Mouse (Mus musculus): Measurements from ENCODE around the gene Isoc2a.
"Not testable (repeated sequence)": the region's sequence is repeated elsewhere in the genome, so short reads cannot be mapped to it uniquely, and the experiment has no call there.

Isoc2a gene

GRCm38 (mm10) chr7:4865579-4866493, 11.1 kb upstream of the Isoc2a start:
- peak; percentile 96 for DNase-seq

- DNase-seq, result no peak
Observed at GRCm38 (mm10) chr7:4866631-4867180, 10.2 kb upstream of the Isoc2a start.

- DNase-seq, result no peak
Observed at GRCm38 (mm10) chr7:4870133-4870532, 6.8 kb upstream of the Isoc2a start, which contains the start of gene Isoc2b. TSS of gene Isoc2b (minus strand) at chr7:4870258.

- DNase-seq, result no peak
Observed at GRCm38 (mm10) chr7:4877226-4877625, 273 bp downstream of the Isoc2a start.

GRCm38 (mm10) chr7:4878186-4878585, 1.2 kb downstream of the Isoc2a start:
- peak; percentile 52 for DNase-seq

GRCm38 (mm10) chr7:4879036-4879435, 2.1 kb downstream of the Isoc2a start:
- not testable (repeated sequence) for DNase-seq

GRCm38 (mm10) chr7:4886680-4887079, 9.7 kb downstream of the Isoc2a start:
- no peak for DNase-seq

GRCm38 (mm10) chr7:4895186-4895585, 18.2 kb downstream of the Isoc2a start:
- DNase-seq, result no peak

GRCm38 (mm10) chr7:4898851-4899648, 22.1 kb downstream of the Isoc2a start:
- DNase-seq, result no peak

- no peak for DNase-seq
Observed at GRCm38 (mm10) chr7:4899649-4900522, 22.9 kb downstream of the Isoc2a start.

GRCm38 (mm10) chr7:4900523-4900851, 23.5 kb downstream of the Isoc2a start:
- DNase-seq, result no peak

- peak; percentile 48 for DNase-seq
Observed at GRCm38 (mm10) chr7:4901171-4901570, 24.2 kb downstream of the Isoc2a start.

- no peak for DNase-seq
Observed at GRCm38 (mm10) chr7:4902404-4902803, 25.5 kb downstream of the Isoc2a start.

GRCm38 (mm10) chr7:4906466-4906950, 29.6 kb downstream of the Isoc2a start, which contains the start of gene Gm36210:
TSS of gene Gm36210 (minus strand) at chr7:4906516.
- no peak for DNase-seq

- DNase-seq, result peak; percentile 58
Observed at GRCm38 (mm10) chr7:4911561-4911960, 34.6 kb downstream of the Isoc2a start.

- DNase-seq, result no peak
Observed at GRCm38 (mm10) chr7:4912248-4912647, 35.3 kb downstream of the Isoc2a start.

GRCm38 (mm10) chr7:4915007-4915665, 38.2 kb downstream of the Isoc2a start, which contains the start of gene Zfp628:
TSS of gene Zfp628 (plus strand) at chr7:4915217.
- peak; percentile 95 for DNase-seq

GRCm38 (mm10) chr7:4915669-4916416, 38.9 kb downstream of the Isoc2a start:
- peak; percentile 49 for DNase-seq

GRCm38 (mm10) chr7:4917494-4917893, 40.5 kb downstream of the Isoc2a start:
- DNase-seq, result no peak

- DNase-seq, result no peak
Observed at GRCm38 (mm10) chr7:4918681-4919080, 41.7 kb downstream of the Isoc2a start.

GRCm38 (mm10) chr7:4919096-4919495, 42.1 kb downstream of the Isoc2a start:
- no peak for DNase-seq
